Mouse (Mus musculus): ENCODE data around the gene Arl5c. TPM values are rescaled to one million over a fixed set of nuclear protein-coding genes. Genes with fewer than 3 reads are reported as not detected.
A peak's percentile ranks its signal among the peaks of the same experiment; 100 is the strongest.
"Not testable (repeated sequence)": the region's sequence is repeated elsewhere in the genome, so short reads cannot be mapped to it uniquely, and the experiment has no call there.

The Arl5c gene
- polyA plus RNA-seq, 1 experiment from 2014 or later: 9.9 TPM

DNA sequence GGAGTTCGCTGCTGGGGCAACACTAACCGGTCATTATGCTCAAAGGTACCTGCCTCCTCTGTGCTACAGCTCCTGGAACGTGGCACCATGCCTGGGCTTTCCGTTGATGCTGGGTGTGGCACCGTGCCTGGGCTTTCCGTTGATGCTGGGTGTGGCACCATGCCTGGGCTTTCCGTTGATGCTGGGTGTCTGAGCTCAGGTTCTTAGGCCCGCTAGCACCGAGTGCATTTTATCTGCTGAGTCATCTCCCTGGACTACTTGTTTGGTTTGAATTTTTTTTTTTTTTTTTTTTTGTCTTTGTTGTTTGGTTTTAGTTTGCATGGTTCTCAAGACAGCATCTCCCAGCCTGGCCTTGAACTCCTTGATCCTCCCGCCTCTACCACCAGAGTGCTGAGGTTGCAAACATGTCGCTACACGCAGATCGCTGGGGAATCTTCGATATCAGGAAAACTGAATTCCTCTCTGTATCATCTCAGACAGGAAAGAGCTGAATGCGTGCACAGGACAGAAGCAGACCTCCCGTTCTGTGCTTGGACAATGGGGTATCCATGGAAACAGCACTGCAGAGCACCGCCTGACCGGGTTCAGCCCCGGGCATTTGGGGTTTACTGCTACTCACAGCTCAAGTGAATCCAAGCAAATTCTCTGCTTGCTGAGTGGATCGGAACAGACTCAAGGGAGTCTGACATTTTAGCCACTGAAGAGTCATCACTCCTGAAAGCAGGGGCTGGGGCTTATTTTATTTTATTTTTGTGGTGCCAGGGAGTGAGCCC lies 46.1 kb downstream of the Arl5c start:
- H3K4me3 ChIP-seq (ENCODE audit: low read depth, low read length): no peak overlapping the region
- no peaks in the 10 kb centered on the region for H3K9me3 ChIP-seq (ENCODE audit: control insufficient read depth, low read length)
- DNase-seq (ENCODE audit: low spot score): no peak
- no peaks in the 10 kb centered on the region for H3K36me3 ChIP-seq (ENCODE audit: control insufficient read depth, insufficient read depth, low read length)
- WGBS: 73% methylated on average over 20 of the region's 20 CpGs
- no peak overlapping the region; the same call in 1 of the 2 replicates for H3K9ac ChIP-seq (ENCODE audit: low read length)
- H3K27me3 ChIP-seq (ENCODE audit: control insufficient read depth, insufficient read depth, low read length): no peaks in the 10 kb centered on the region
- H3K4me2 ChIP-seq (ENCODE audit: low read depth, severe bottlenecking): no peak overlapping the region
- H3K27ac ChIP-seq (replicated peaks; ENCODE audit: low read depth, low read length): no peak overlapping the region
- H3K4me1 ChIP-seq (ENCODE audit: control insufficient read depth, insufficient read depth, low read length): no peaks in the 10 kb centered on the region
- ATAC-seq (ENCODE audit: insufficient number of reproducible peaks, low FRiP score, low TSS enrichment, low read depth): no peak

DNA sequence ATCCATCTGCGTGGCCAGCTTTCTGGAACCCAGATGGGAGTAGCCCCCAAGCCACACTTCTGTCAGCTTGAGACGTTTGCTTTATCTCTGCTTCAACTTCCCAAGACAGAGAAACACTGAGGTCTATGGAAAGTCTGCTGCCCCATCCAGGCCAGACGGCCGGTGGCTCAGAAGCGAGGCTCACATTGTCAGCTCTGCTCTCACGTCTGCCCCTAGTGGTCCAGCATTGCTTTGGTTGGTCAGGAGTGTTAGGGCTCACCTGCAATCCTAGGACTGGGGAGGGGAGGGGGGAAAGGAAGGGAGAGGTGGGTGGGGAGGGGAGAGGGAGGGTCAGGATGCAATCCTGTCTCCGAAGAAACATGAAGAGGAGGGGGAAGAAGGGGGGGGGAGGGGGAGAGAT lies 48.6 kb downstream of the Arl5c start:
- Histone ChIP-seq H3K9ac (ENCODE audit: low read length) (no peak overlapping the region), H3K36me3 (ENCODE audit: control insufficient read depth, insufficient read depth, low read length) (no peaks in the 10 kb centered on the region), H3K4me2 (ENCODE audit: low read depth, severe bottlenecking) (no peak overlapping the region), H3K4me1 (ENCODE audit: control insufficient read depth, insufficient read depth, low read length) (no peaks in the 10 kb centered on the region), H3K4me3 (ENCODE audit: low read depth, low read length) (no peak overlapping the region), H3K27ac (replicated peaks; ENCODE audit: low read depth, low read length) (no peak overlapping the region), H3K27me3 (ENCODE audit: control insufficient read depth, insufficient read depth, low read length) (no peaks in the 10 kb centered on the region), H3K9me3 (ENCODE audit: control insufficient read depth, low read length) (no peaks in the 10 kb centered on the region)
- ATAC-seq (ENCODE audit: insufficient number of reproducible peaks, low FRiP score, low TSS enrichment, low read depth) (no peak), DNase-seq (ENCODE audit: low spot score) (peak; percentile 70)
- WGBS: 15% methylated on average over 7 of the region's 7 CpGs

DNA sequence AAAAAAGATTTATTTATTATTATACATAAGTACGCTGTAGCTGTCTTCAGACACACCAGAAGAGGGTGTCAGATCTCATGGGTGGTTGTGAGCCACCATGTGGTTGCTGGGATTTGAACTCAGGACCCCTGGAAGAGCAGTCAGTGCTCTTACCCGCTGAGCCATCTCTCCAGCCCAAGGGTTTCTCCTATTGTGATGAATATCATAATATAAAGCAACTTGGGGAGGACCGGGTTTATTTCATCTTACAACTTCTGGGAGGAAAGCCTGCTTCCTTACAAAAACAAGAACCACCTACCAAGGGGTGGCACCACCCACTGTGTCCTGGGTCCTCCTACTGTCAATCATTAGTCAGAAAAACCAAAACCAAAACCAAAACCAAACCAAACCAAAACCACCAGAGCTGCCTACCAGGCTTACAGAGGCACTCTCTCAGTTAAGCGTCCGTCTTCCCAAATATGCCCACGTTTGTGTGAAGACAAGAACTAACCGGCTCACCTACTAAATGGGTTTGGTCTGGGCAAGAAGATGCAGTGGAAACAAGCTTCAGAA lies 50.2 kb downstream of the Arl5c start:
- not testable (repeated sequence) for H3K9me3 ChIP-seq (ENCODE audit: control insufficient read depth, low read length); ATAC-seq (ENCODE audit: insufficient number of reproducible peaks, low FRiP score, low TSS enrichment, low read depth); H3K36me3 ChIP-seq (ENCODE audit: control insufficient read depth, insufficient read depth, low read length); DNase-seq (ENCODE audit: low spot score); H3K4me2 ChIP-seq (ENCODE audit: low read depth, severe bottlenecking); H3K9ac ChIP-seq (ENCODE audit: low read length); H3K4me3 ChIP-seq (ENCODE audit: low read depth, low read length); H3K4me1 ChIP-seq (ENCODE audit: control insufficient read depth, insufficient read depth, low read length); H3K27me3 ChIP-seq (ENCODE audit: control insufficient read depth, insufficient read depth, low read length); H3K27ac ChIP-seq (replicated peaks; ENCODE audit: low read depth, low read length)
- WGBS: 93% methylated on average over 7 of the region's 7 CpGs

DNA sequence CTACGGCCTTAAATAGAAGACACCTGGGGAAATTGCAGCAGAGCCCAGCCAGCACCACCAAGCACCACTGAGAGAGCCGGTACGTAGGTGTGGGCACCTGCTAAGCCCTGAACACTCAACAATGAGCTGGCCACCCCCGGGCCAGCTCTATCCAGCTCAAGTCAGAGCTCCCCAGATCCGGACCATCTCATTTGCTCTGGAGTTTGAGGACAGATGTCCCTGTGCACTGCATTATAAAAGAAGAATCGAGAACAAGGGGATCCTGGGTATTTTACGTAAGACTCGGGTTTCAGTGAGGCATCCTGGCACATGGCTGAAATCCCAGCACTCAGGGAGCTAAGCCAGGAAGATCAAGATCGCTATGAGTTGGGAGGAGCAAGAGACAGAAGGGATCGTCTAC lies 51.0 kb downstream of the Arl5c start:
- 83% methylated on average over 10 of the region's 10 CpGs for WGBS
- H3K27me3 ChIP-seq (ENCODE audit: control insufficient read depth, insufficient read depth, low read length): no peaks in the 10 kb centered on the region
- no peaks in the 10 kb centered on the region for H3K9me3 ChIP-seq (ENCODE audit: control insufficient read depth, low read length)
- H3K9ac ChIP-seq (ENCODE audit: low read length): no peak overlapping the region
- no peak for ATAC-seq (ENCODE audit: insufficient number of reproducible peaks, low FRiP score, low TSS enrichment, low read depth)
- H3K4me3 ChIP-seq (ENCODE audit: low read depth, low read length): no peak overlapping the region
- no peaks in the 10 kb centered on the region for H3K36me3 ChIP-seq (ENCODE audit: control insufficient read depth, insufficient read depth, low read length)
- no peak for DNase-seq (ENCODE audit: low spot score)
- no peak overlapping the region for H3K27ac ChIP-seq (replicated peaks; ENCODE audit: low read depth, low read length)
- H3K4me2 ChIP-seq (ENCODE audit: low read depth, severe bottlenecking): no peak overlapping the region
- no peaks in the 10 kb centered on the region for H3K4me1 ChIP-seq (ENCODE audit: control insufficient read depth, insufficient read depth, low read length)

DNA sequence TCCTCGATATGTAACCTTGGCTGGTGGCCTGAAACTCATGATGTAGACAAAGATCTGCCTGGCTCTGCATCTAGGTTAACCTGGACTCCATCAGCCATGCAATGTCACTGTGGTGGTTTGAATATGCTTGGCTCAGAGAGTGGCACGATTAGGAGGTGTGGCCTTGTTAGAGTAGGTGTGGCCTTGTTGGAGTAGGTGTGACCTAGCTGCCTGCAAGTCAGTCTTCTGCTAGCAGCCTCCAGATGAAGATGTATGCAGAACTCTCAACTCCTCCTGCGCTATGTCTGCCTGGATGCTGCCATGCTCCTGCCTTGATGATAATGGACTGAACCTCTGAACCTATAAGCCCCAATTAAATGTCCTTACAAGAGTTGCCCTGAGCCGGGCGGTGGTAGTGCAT lies 52.7 kb downstream of the Arl5c start:
- DNase-seq (ENCODE audit: low spot score) (no peak), ATAC-seq (ENCODE audit: insufficient number of reproducible peaks, low FRiP score, low TSS enrichment, low read depth) (no peak)
- H3K9ac ChIP-seq (ENCODE audit: low read length): no peak overlapping the region
- H3K4me3 ChIP-seq (ENCODE audit: low read depth, low read length): no peak overlapping the region
- no peak overlapping the region for H3K4me2 ChIP-seq (ENCODE audit: low read depth, severe bottlenecking)
- H3K27me3 ChIP-seq (ENCODE audit: control insufficient read depth, insufficient read depth, low read length): no peaks in the 10 kb centered on the region
- H3K4me1 ChIP-seq (ENCODE audit: control insufficient read depth, insufficient read depth, low read length): no peaks in the 10 kb centered on the region
- no peak overlapping the region for H3K27ac ChIP-seq (replicated peaks; ENCODE audit: low read depth, low read length)
- H3K36me3 ChIP-seq (ENCODE audit: control insufficient read depth, insufficient read depth, low read length): no peaks in the 10 kb centered on the region
- 85% methylated on average over 5 of the region's 5 CpGs for WGBS
- no peaks in the 10 kb centered on the region for H3K9me3 ChIP-seq (ENCODE audit: control insufficient read depth, low read length)

DNA sequence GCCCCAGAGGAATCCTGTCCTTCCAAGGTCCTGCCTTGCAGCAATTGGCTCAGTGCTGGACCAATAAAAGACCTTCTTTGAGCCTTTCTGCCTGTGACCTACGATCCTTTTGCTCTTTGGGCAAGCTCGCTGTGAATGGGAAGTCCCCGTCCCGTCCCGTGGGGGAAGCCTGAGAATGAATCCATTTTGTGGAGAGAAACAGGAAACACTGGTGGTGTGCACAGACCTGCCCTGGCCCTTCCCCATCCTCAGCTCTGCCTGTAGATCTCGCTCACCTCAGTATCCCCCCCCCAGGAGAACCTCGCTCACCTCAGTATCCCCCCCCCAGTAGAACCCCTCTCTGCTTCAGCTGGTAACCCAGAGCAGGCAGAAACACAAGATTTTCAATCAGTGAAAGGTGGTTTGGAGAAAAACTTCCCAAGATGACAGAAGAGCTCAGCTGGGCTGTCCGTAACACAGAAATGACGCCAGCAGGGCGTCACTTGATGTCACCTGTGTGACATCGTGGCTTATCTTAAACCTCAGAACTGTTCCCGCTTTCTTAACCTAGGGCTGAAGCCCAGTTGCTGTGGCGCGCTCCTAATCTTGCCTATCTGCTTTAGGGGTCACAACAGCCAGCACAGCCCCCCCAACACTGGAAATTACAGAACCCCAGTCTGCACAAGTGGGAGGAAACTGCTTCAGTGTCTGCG lies 53.4 kb downstream of the Arl5c start:
- ATAC-seq (ENCODE audit: insufficient number of reproducible peaks, low FRiP score, low TSS enrichment, low read depth) (no peak), DNase-seq (ENCODE audit: low spot score) (no peak)
- Histone ChIP-seq H3K27ac (replicated peaks; ENCODE audit: low read depth, low read length) (no peak overlapping the region), H3K36me3 (ENCODE audit: control insufficient read depth, insufficient read depth, low read length) (no peaks in the 10 kb centered on the region), H3K4me3 (ENCODE audit: low read depth, low read length) (no peak overlapping the region), H3K9me3 (ENCODE audit: control insufficient read depth, low read length) (no peaks in the 10 kb centered on the region), H3K27me3 (ENCODE audit: control insufficient read depth, insufficient read depth, low read length) (no peaks in the 10 kb centered on the region), H3K9ac (ENCODE audit: low read length) (no peak overlapping the region), H3K4me1 (ENCODE audit: control insufficient read depth, insufficient read depth, low read length) (no peaks in the 10 kb centered on the region), H3K4me2 (ENCODE audit: low read depth, severe bottlenecking) (no peak overlapping the region)
- WGBS: 85% methylated on average over 15 of the region's 15 CpGs

Small RNAs within 50 kb of the gene (microRNA-seq; reads per million reads assigned to microRNA genes)
- gene Gm22461 (not detected), gene Gm27597 (not detected)

Other genes starting within 250 kb of the Arl5c start
- 15.4 and 18.3 TPM in 2 replicates for gene Cwc25, start 229.6 kb downstream of the Arl5c start, polyA plus RNA-seq (2014; fragmentation: Nextera tagmentation; extraction: Ambion mirVana)
- gene 1700001P01Rik, start 220.3 kb downstream of the Arl5c start, polyA plus RNA-seq (2014; fragmentation: Nextera tagmentation; extraction: Ambion mirVana): not detected in 2 replicates
- 576 and 600 TPM in 2 replicates for gene Rpl23, start 213.7 kb downstream of the Arl5c start, polyA plus RNA-seq (2014; fragmentation: Nextera tagmentation; extraction: Ambion mirVana)
- 79.9 and 80.5 TPM in 2 replicates for gene Lasp1, start 197.2 kb downstream of the Arl5c start, polyA plus RNA-seq (2014; fragmentation: Nextera tagmentation; extraction: Ambion mirVana)
- 15.9 and 17.4 TPM in 2 replicates for gene B230217C12Rik, start 155.4 kb downstream of the Arl5c start, polyA plus RNA-seq (2014; fragmentation: Nextera tagmentation; extraction: Ambion mirVana)
- gene Fbxo47, start 112.0 kb downstream of the Arl5c start, polyA plus RNA-seq (2014; fragmentation: Nextera tagmentation; extraction: Ambion mirVana): 1.0 TPM in 2 replicates
- gene Plxdc1, start 9.7 kb downstream of the Arl5c start, polyA plus RNA-seq (2014; fragmentation: Nextera tagmentation; extraction: Ambion mirVana): 0.15 TPM in 1 of 2 replicates, not detected in the other
- 6.8 and 7.2 TPM in 2 replicates for gene Cacnb1, start 26.9 kb upstream of the Arl5c start, polyA plus RNA-seq (2014; fragmentation: Nextera tagmentation; extraction: Ambion mirVana)
- 1,171 and 1,244 TPM in 2 replicates for gene Rpl19, start 30.5 kb upstream of the Arl5c start, polyA plus RNA-seq (2014; fragmentation: Nextera tagmentation; extraction: Ambion mirVana)
- gene Stac2, start 57.3 kb upstream of the Arl5c start, polyA plus RNA-seq (2014; fragmentation: Nextera tagmentation; extraction: Ambion mirVana): 0.17 and 0.51 TPM in 2 replicates
- 17.6 and 20.6 TPM in 2 replicates for gene Fbxl20, start 154.2 kb upstream of the Arl5c start, polyA plus RNA-seq (2014; fragmentation: Nextera tagmentation; extraction: Ambion mirVana)
- 75.2 and 87.8 TPM in 2 replicates for gene Med1, start 197.1 kb upstream of the Arl5c start, polyA plus RNA-seq (2014; fragmentation: Nextera tagmentation; extraction: Ambion mirVana)
- gene Cdk12, start 206.9 kb upstream of the Arl5c start, polyA plus RNA-seq (2014; fragmentation: Nextera tagmentation; extraction: Ambion mirVana): 14.6 and 17.4 TPM in 2 replicates